Comparison of ENCODE assay signal across 12 mouse cellular contexts in the genomic region with DNA sequence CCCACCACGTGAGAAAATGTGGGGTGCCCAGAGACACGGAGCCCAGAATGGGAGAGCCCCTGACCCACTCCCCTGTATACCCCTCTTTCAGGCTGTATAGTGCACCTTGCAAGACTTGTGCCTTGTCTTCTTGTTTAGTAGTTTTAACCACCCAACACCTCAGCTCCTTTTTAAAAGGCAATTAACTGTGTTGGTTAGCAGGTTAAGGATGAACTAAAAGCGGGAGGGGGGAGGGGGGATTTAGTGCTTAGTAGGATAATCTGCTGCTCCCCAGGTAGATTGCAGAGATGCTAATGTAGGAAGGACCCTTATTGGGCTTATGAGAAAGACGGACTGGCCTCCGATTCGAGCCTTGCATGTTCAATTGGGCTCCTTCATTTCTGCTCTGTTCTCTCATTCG. TPM values are rescaled to one million over a fixed set of nuclear protein-coding genes. Genes with fewer than 3 reads are reported as not detected.
DNase-seq lines count a peak whose midpoint lies in the region; ATAC-seq and TF ChIP-seq lines count a peak whose summit lies in the region.
"Had no signal": no experiment of that assay in that cellular context is flagged by ENCODE, and none has a peak within 500 bp of the region (broad histone marks: within the 10 kb centered on the region; RNA-seq: fewer than 3 reads in every experiment).

No protein-coding gene starts in this region.

- peak overlapping the region; percentile 41 for H3K4me3 ChIP-seq in kidney, embryonic 15.5 days (replicated peaks)
- peak overlapping the region; percentile 53 for H3K4me3 ChIP-seq in forebrain, embryonic 10.5 days
- H3K4me3 ChIP-seq in intestine, postnatal 0 days (ENCODE audit: low read depth, low read length) = peak overlapping the region; percentile 27; the same call in 1 of the 2 replicates
- H3K4me3 ChIP-seq in olfactory bulb, adult 2 months (ENCODE audit: insufficient read depth, low read depth, low read length) = peak overlapping the region; percentile 63

- no peak for DNase-seq in kidney, adult 11 months
- DNase-seq in forebrain, embryonic 10.5 days (ENCODE audit: extremely low spot score, low spot score) = no peak
- DNase-seq in urinary bladder, adult 2 months (ENCODE audit: low spot score) = no peak
- DNase-seq in urinary bladder, postnatal 4 days (ENCODE audit: low spot score in 2 of 2) = no peak
- DNase-seq: gastrocnemius, postnatal 14 days; thymus, postnatal 36 days had no signal

- ATAC-seq in kidney, embryonic 15.5 days (replicated peaks; ENCODE audit: low FRiP score) = 0 out of 2 replicates have a peak, but pooled peaks have one; percentile 33
- no peak for ATAC-seq in intestine, postnatal 0 days
- ATAC-seq in erythroid progenitor cell, adult 5-6 weeks (replicated peaks; ENCODE audit: low FRiP score, poor library complexity, severe bottlenecking) = no peak

- 7% methylated on average over 7 of the region's 7 CpGs for WGBS in kidney, embryonic 15.5 days
- 7% methylated on average over 7 of the region's 7 CpGs for WGBS in forebrain, embryonic 10.5 days
- WGBS in intestine, postnatal 0 days = 12% methylated on average over 7 of the region's 7 CpGs
- 0% methylated on average over 7 of the region's 7 CpGs for WGBS in olfactory bulb, adult 2 months

- H3K27ac ChIP-seq in kidney, embryonic 15.5 days = no peak overlapping the region
- no peak overlapping the region for H3K27ac ChIP-seq in forebrain, embryonic 10.5 days
- H3K27ac ChIP-seq in intestine, postnatal 0 days (ENCODE audit: low read depth, low read length) = no peak overlapping the region
- no peak overlapping the region for H3K27ac ChIP-seq in olfactory bulb, adult 2 months (ENCODE audit: insufficient read depth, low read depth, low read length)
- H3K27ac ChIP-seq: liver, embryonic 14.5 days had no signal

- H3K9ac ChIP-seq in kidney, embryonic 15.5 days = no peak overlapping the region
- H3K9ac ChIP-seq in intestine, postnatal 0 days (ENCODE audit: low read depth, low read length) = no peak overlapping the region
- H3K9ac ChIP-seq: liver, embryonic 14.5 days had no signal

- no peak for TF ChIP-seq CTCF in intestine, postnatal 0 days (IDR thresholded peaks at IDR 0.05; ENCODE audit: low read depth)
- no peak for TF ChIP-seq CTCF in olfactory bulb, adult 2 months (IDR thresholded peaks at IDR 0.05; ENCODE audit: insufficient read depth, low read depth, low read length)

- H3K27me3 ChIP-seq in kidney, embryonic 15.5 days = peaks cover 35% of the 10 kb centered on the region
- H3K27me3 ChIP-seq in forebrain, embryonic 10.5 days (ENCODE audit: poor library complexity, severe bottlenecking) = peaks cover 62% of the 10 kb centered on the region
- peaks cover 12% of the 10 kb centered on the region; the same call in 1 of the 2 replicates for H3K27me3 ChIP-seq in intestine, postnatal 0 days (replicated peaks; ENCODE audit: control insufficient read depth, insufficient read depth, low read length)

- TF ChIP-seq POLR2A in olfactory bulb, adult 2 months (IDR thresholded peaks at IDR 0.05; ENCODE audit: insufficient read depth, low read depth, low read length) = no peak

- no peaks in the 10 kb centered on the region for H3K36me3 ChIP-seq in kidney, embryonic 15.5 days
- H3K36me3 ChIP-seq in forebrain, embryonic 10.5 days (replicated peaks) = no peaks in the 10 kb centered on the region
- H3K36me3 ChIP-seq in intestine, postnatal 0 days (ENCODE audit: control insufficient read depth, insufficient read depth) = no peaks in the 10 kb centered on the region

- H3K4me1 ChIP-seq in kidney, embryonic 15.5 days = peaks cover 15% of the 10 kb centered on the region
- H3K4me1 ChIP-seq in forebrain, embryonic 10.5 days = peaks cover 18% of the 10 kb centered on the region
- no peaks in the 10 kb centered on the region; the same call in 1 of the 2 replicates for H3K4me1 ChIP-seq in intestine, postnatal 0 days (replicated peaks; ENCODE audit: control insufficient read depth, insufficient read depth, low read length)
- H3K4me1 ChIP-seq in olfactory bulb, adult 2 months (ENCODE audit: control insufficient read depth, insufficient read depth, low read length) = 0 out of 2 replicates have a peak, but pooled peaks cover 2% of the 10 kb centered on the region

- H3K9me3 ChIP-seq in kidney, embryonic 15.5 days (replicated peaks) = no peaks in the 10 kb centered on the region
- no peaks in the 10 kb centered on the region for H3K9me3 ChIP-seq in forebrain, embryonic 10.5 days
- H3K9me3 ChIP-seq in intestine, postnatal 0 days (ENCODE audit: control insufficient read depth) = no peaks in the 10 kb centered on the region

- H3K4me2 ChIP-seq in kidney, embryonic 15.5 days = peak overlapping the region; percentile 63
- H3K4me2 ChIP-seq in intestine, postnatal 0 days (replicated peaks; ENCODE audit: low read depth) = no peak overlapping the region

RNA-seq across cellular contexts. Expression of a gene that starts 1.0 kb away (rescaled TPM):
- polyA plus RNA-seq in kidney, embryonic 15.5 days (2015; fragmentation: Nextera tagmentation; extraction: Ambion mirVana) = 0.76 and 2.2 TPM in 2 replicates
- polyA plus RNA-seq in forebrain, embryonic 10.5 days (2016; fragmentation: Nextera tagmentation; extraction: Ambion mirVana) = 0.05 and 0.21 TPM in 2 replicates
- 0.48 and 0.54 TPM in 2 replicates for polyA plus RNA-seq in intestine, postnatal 0 days (2015; fragmentation: Nextera tagmentation; extraction: Ambion mirVana)
- polyA plus RNA-seq in olfactory bulb, adult 2 months (2012; ENCODE audit: insufficient read depth, insufficient read length, low replicate concordance, missing spikeins) = not detected in 2 replicates
- polyA plus RNA-seq in urinary bladder, adult 2 months (2012; rRNA removed) = 67.4 and 68.2 TPM in 2 replicates
- not detected in 2 replicates for total RNA-seq in erythroid progenitor cell, adult 5-6 weeks (2015; ENCODE audit: low replicate concordance)
- not detected in 2 replicates for total RNA-seq in erythroid progenitor cell, adult 5-6 weeks (2017; ENCODE audit: low replicate concordance)

RNA-seq across cellular contexts. Expression of a gene that starts 10.1 kb away (rescaled TPM):
- not detected in 2 replicates for polyA plus RNA-seq in kidney, embryonic 15.5 days (2015; fragmentation: Nextera tagmentation; extraction: Ambion mirVana)
- polyA plus RNA-seq in forebrain, embryonic 10.5 days (2016; fragmentation: Nextera tagmentation; extraction: Ambion mirVana) = 0.15 and 0.16 TPM in 2 replicates
- polyA plus RNA-seq in intestine, postnatal 0 days (2015; fragmentation: Nextera tagmentation; extraction: Ambion mirVana) = 0.10 and 0.18 TPM in 2 replicates
- polyA plus RNA-seq in olfactory bulb, adult 2 months (2012; ENCODE audit: insufficient read depth, insufficient read length, low replicate concordance, missing spikeins) = not detected in 2 replicates
- polyA plus RNA-seq in urinary bladder, adult 2 months (2012; rRNA removed) = 0.07 TPM in 1 of 2 replicates, not detected in the other
- total RNA-seq in erythroid progenitor cell, adult 5-6 weeks (2015; ENCODE audit: low replicate concordance) = not detected in 2 replicates
- not detected in 2 replicates for total RNA-seq in erythroid progenitor cell, adult 5-6 weeks (2017; ENCODE audit: low replicate concordance)
- total RNA-seq: ES-E14; gastrocnemius, postnatal 14 days had no signal
- polyA plus RNA-seq: liver, embryonic 14.5 days had no signal

Comparison
In these comparisons a context has a peak if more than half of its experiments do, and no peak if none do; other contexts are left out.
1. RNA of a gene that starts 1.0 kb away (polyA plus RNA-seq): 67.4 to 68.2 TPM in urinary bladder, adult 2 months; 0.76 to 2.2 TPM in kidney, embryonic 15.5 days, 0.48 to 0.54 TPM in intestine, postnatal 0 days, 0.05 to 0.21 TPM in forebrain, embryonic 10.5 days and not detected in olfactory bulb, adult 2 months; every median in the first group is over 10 times any median in the second.
2. Peak in every context shown above with its lines, with median percentiles within 50 percentile points of each other: H3K4me3 ChIP-seq.